Mouse (Mus musculus): ENCODE data around the gene Eif5b.

- no peak for TF ChIP-seq CTCF (IDR thresholded peaks at IDR 0.05; ENCODE audit: low read depth)
- no peak for TF ChIP-seq EP300 (IDR thresholded peaks at IDR 0.05; ENCODE audit: low read depth)
These were observed 1.7 kb downstream of the Eif5b start for GRCm38 (mm10) chr1:37999552-37999951.

Data from heart, postnatal 0 days (tissue).